Mouse (Mus musculus) spleen, postnatal 36 days (tissue): ENCODE results near the gene Tesc.
A peak's percentile ranks its signal among the peaks of the same experiment; 100 is the strongest.

Experiments
- DNase-seq, 2 experiments: peaks; one replicate each; pipeline ENCODE4 v3.0.0; 2022; ENCODE audit warnings: low spot score in 2 of 2, mixed read lengths in 1 of 2

Tesc gene

DNA sequence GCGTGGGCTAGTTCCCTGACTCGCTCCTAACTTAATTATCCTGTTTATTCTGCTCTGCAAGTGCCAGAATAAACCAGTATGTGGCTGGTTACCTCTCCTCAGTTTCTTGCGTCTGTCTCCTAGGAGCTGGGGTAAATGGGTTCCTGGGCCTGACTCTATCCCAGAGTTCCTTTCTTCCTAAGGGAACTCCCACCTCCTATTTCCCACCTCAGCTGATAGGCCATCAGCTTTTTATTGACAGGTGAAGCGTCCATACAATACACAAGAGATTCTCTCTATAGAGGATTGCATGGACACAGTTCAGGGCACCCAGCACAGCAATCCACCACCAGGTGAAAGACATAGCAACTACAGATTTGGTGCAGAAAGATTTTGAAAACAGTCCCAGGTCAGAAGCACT, 16.2 kb downstream of the Tesc start:
- DNase-seq = no peak

DNA sequence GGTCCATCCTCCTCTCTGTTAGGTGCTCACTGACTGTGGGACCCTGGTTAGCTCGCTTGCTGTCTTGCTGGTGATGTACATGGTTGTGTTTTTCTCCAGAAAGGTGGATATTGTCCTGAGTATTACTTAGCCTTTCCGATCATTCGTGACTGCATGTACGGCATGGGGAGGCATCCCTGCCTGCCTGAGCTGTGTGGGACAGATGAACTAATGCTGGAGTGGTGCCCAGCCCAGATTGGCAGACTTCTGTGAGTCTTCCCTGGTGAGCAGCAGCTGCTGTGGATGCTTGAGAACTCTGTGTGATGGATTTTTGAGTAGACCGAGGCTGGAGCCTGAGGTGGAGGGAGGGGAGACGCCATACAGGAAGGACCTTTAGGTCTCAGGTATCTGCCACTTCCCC, 17.4 kb downstream of the Tesc start:
- no peak for DNase-seq

DNA sequence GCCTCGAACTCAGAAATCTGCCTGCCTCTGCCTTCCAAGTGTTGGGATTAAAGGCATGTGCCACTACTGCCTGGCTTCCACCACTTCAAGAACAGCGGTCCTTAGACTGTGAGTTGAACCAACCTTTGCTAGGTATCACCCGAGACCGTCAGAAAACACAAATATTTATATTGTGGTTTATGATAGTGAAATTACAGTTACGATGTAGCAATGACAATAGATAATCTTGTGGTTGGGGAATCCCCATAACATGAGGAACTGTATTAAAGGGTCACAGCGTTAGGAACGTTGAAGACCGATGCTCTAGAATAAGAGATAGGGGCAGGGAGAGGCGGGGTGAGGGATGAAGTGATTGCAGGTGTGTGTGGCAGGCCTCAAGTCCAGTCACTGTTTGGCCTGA, 17.8 kb downstream of the Tesc start:
- no peak for DNase-seq

DNA sequence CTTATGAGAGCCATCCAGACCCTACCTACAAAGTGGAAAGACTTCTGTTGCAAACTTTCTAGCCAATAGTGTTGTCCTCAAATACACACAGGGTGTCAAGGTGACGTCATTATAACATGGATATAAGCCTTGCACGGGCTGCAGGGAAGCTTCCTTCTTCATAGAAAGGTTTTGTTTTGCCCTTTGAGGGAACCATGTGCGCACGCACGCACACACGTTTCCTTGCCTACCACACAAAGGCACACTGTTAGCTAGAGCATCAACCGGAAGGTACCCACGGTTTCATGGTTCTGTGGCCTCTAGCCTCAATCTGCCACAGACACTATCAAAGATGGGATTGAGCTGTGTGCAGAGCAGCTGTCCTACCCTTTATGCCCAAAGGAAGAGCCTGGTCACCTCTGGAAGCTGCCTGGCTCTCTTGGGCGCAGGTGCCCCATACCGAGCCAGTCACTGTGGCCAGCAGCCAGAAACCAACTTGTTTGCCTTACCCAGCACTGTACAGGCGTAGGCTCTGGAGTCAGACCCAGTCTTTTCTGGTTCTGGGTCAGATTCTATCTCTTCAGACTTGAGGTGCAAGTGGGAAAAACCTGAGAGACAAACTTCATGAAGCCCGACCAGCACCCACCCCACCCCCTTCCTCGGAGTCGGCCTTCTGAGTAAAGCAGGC, 19.7 kb downstream of the Tesc start:
- DNase-seq = no peak

DNA sequence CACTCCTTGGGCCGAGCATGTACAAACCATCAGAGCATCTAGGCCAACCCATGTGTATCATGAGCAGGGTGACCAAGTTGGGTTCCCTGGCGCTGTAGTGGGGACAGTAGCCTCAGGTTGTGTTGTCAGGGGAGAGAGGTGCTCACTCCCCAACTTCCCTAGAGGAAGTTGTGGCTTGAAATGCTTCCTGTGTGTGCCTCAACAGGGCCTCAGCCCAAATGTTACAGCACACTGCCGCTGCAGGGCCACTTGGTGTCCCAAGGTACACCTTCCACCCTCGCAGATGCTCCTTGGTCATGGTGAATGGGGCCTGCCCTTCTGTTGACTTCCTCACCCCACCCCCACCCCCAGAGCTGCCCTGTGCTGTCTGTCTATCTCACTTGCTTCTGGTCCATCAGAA, 20.9 kb downstream of the Tesc start:
- DNase-seq = peak in 1 of 2 experiments; percentile 13

DNA sequence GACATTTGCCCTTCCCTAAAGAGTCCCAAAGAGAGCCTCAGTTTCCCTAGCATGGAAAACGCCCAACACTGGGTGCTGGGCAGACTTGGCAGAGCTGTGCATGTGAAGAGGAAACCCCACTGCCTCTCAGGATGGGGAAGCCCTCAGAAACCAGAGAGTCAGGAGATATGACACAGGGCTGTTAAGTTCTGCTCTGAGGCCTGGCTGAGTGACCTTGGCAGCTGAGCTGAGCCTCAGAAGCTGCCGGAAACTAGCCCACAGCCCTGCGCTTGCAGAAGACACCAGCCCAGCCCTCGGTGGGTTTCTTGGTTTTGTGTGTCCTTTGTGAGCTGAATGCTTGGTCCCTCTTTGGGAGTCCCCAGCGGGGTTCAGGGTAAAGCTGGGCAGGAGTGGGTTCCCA, 21.4 kb downstream of the Tesc start:
- DNase-seq = no peak

DNA sequence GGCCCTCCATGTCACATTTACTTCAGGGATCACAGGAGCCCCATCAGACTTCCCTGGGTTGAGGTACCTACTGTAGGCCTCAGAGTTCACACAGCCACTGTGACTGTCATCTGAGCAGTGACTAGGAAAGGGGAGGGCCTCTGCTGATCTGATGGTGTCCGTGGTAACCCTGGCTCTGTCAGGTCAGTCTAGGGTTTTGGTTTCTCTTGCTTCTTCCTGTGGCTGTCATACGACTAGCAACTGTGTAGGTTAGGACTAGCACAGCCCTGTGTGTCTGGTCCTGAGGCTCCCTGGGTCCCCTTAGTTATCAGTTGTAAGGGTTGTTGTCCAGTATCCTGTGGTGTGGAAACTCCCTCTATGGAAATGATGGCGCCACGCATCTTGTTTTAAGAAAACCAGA, 23.2 kb downstream of the Tesc start:
- DNase-seq = no peak

DNA sequence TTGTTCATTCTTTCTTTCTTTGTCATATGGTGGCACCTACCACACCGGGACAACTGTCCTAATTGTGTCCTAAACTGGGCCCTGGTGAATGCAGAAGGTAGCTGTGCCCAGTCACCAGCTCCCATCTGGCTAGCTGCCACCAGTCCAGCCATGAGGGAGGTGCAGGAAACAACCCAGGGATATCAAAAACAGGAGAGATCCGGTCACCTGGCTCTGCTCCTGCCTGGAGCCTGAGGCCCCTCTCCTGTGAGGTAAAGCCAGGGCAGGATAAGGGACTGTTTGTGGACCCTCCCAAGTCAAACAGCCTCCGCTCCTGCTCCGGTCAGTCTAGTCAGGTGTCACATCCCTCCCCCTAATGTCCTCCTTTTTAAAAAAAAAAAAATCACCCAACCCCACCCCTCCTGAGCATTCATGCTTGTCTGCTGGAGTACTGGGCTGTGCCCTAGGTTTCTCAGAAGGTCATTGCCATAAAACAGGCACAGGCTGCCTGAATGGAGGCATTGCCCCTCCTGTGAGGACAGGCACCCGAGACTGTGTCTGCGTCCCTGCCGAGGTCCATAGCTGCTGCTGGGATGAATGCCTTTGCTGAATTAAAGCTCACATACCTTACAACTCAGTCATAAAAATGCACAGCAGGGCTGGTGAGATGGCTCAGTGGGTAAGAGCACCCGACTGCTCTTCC, 24.6 kb downstream of the Tesc start:
- no peak for DNase-seq

DNA sequence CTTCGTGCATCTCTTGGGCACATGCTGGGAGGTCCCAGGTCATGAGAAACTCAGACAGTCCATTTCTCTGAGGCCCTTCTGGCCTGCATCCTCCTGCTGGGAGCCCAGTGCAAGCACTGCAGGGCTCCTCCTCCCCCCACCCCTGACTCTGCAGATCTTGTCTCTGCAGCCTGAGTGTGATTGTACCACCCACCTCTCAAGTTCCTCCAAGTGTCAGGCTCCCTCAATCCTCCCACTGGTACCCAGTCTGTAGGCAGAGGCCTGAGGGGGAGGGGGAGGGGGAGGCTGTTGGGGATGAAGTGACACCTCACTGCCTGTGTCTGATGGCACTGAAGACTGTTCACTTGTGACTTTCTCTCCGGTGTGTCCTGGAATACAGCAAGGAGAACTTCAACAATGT, 25.7 kb downstream of the Tesc start:
- no peak for DNase-seq

DNA sequence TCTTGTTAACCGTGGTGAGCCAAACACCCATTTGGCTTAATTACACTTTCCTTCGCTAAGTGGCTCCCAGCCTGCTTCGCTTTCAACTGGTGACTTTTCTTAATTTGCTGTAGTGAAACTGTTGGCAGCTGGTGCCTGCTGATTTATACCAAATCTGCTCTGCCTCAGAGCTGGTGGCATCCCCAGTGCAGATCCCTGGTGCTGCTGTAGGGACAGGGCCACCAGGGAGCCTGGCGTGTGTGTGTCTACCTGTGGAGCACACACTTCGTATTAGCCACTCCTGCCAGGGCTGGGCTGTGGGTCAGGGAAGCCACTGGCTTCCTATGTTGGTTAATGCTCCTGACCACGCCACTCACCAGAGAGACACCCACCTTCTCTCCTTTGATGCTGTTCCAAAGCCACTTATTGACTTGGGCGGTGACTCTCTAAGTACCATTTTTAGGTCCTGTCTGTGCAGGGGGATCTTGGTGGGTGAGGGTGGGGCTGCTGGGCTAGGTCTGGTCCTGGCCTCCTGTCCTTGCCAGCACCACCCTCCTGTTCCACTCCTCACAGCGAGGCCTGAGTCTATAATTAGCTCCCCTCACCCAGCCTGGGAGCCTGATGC, 30.1 kb downstream of the Tesc start:
- DNase-seq = no peak

DNA sequence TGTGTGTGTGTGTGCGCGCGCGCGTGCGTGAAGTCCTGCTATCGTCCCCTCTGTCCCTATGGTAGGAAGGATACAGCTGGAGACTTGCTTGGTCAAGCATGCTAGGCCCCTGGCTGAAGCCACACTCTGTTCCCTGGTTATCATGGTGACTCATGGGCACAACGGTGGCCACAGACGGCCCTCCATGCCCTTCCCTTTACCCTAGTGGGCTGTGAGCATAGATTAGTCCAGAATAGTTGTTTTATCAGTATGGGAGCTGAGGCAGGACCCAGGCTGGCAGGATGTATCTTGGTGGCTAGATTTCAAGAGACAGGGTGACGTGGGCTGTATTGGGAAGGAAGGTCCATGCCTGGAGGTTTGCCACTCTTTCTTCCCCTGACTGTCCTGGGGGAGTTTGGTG, 31.3 kb downstream of the Tesc start:
- DNase-seq = no peak

DNA sequence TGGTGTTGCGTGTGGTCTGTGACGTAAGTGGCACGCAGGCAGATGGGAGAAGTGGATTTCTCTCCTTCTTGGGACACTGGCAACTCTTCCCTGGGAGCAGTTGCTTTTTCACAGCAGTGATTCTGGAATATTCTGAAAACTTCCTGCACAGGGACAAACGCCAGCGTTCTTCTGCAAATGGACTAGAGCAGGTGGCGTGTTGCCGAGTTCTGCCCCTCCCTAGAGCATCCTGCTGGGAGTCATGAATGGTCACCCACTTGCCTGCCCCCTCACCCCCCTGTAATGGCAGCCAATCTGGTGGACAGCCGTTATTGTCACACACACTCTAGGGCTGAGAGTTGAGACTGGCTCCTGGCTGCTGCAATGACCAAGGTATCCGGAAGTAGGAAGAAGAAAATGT, 32.1 kb downstream of the Tesc start:
- DNase-seq = no peak

DNA sequence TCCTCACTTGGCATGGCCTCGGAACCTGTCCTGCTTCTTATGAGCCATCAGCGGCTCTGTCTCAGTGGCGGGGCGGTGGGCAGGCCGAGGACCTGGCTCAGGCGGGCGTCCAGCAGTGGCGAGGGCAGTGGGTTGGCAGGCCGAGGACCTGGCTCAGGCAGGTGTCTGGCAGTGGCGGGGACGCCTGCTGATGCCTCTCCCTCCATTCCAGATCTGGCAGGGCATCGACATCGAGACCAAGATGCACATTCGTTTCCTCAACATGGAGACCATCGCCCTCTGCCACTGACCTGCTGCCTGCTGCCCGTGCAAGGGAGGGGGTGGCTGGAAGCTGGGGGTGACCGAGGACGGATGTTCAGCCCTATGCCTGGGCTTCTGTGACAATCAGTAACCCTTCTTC, 33.8 kb downstream of the Tesc start:
- DNase-seq = no peak

DNA sequence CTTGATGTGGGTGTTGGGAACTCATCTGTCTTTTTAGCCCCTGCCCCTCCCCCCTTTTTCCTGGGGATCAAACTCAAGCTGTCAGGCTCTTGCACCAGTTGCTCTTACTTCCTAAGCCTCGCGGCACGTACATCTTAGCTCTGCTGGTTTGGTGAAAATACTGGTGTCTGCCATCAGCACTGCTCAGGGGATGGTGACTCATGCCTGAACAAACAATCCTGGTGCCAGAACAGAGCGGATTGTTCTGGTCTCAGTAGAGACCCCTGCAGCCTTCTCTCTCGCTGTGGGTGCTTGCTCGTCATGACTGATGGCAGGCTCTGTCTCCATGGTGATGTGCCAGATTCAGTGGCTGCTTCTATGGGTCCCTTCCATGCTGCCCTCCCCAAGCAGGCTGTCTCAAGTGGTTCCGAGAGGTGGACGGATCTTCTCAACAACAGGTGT, 35.7 kb downstream of the Tesc start:
- DNase-seq = no peak

DNA sequence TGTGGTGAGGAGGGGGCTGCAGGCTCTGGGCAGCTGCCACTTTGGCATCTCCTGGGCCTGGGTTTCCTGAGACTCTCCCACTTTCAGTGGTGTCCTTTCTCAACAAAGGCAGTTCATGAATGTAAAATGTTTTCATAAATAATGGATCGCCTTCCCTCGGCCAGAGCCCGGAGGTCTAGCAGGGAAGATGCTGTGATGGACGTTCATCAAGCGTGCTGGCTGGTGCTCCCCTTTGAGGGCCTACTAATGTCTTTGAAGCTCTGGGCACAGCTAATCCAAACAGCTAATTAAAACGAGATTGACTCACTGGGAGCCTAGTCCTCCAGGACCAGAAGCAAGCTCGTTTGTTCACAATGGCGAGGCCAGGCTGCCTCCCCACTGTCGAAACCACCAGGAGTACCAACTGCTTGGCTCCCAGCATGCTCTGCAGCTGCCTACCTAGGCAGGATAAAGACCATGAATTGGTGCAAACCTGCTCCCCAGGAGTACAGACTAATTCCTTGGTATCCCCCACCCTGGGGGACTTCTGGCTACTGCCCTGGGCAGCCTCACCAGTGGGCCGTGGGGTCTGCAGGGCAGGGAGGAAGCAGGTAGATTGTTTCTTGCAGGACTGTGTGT, 36.9 kb downstream of the Tesc start:
- DNase-seq = no peak

DNA sequence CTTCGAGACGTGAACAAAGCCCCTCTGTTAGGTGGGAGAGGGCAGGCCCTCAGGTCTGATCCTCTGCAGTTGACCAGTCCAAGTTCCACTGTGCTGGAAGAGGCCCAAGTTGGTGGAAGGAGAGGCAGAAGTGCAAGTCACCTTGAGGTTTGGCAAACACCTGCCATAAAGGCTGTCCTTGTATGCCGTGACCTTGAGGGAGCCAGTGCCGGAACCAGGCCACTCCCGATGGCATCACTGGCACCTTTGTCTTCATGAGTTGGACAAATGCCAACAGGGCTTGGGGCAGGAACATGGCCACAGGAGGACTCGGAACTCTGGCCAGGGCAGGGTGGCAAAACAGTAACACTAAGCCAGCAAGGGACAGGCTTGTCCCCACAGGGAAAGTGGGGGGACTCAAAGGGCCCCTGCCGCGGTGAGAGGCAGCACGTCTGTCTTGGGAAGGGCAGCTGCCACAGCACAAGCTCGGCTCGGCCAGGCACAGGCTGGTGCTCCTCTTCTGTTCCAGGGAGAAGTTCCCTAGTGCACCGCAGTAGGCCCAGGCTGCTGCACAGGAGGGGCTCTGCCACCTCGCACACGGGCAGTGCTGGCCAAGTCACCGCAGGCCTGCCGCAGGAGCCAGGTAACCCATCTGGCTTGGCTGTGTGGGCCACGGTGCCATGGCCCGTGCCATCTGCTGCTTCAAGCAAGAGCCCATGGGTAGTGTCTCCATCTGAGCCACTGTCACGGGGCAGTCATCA, 38.1 kb downstream of the Tesc start:
- no peak for DNase-seq

DNA sequence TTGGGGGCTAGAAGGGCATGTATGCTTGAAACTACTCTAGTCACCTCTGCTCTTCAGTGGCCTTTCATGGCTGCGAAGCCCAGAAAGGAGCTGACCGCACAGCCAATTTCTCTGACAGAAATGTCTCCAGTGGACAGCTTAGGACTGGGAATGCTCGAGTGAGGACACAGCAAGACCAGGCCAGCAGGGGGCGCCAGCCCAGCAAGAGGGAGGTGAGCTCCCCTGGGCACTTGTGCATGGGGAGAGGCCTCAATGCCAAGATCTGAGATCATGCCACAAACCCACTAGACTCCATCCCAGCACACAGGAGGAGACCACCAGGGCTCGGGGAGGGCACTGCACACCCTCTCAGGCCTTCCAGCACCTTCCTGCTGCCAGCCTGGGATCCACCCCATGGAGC, 39.3 kb downstream of the Tesc start:
- peak; percentile 27 to 43 for DNase-seq

DNA sequence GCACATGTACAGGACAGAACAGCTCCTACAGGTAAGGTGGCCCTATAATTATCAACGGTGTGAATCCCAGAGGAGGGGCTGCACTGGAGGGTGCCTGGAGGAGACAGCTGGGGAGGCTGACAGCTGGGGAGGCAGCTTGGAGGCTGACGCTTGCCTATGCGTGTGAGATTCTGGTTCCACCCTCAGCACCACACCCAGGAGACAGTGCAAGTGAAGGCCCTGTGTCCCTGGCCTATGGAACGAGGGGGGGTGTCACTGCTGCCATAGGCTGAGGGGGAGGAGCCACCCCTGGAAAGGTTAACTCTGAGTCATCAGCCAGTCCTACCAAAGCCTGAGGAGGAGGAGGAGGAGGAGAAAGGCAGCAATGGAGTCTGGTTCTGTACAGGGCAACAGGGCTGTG, 40.0 kb downstream of the Tesc start:
- DNase-seq = no peak

DNA sequence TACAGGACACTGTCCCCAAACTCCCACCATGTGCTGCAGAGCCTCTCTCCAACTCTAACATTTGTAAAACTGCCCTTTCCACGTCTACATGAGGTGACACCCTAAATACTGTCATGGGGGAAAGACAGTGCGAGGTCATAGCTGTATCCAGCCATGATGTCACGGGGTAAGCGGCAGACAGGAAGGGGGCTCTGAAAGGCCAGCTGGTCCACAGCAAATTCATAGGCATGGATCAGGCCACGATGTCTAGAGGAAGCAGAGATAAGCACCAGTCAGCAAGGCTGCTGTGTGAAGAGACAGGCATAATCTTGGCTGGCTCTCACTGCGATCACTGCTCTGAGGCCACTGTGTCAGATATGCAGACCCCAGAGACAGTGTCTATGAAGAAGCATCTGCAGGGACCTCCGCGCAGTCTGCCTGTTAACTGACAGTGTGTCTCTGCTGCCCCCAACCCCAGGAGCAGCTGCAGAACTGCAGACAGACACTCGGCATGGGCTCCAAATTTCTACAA, 40.5 kb downstream of the Tesc start:
- no peak for DNase-seq

DNA sequence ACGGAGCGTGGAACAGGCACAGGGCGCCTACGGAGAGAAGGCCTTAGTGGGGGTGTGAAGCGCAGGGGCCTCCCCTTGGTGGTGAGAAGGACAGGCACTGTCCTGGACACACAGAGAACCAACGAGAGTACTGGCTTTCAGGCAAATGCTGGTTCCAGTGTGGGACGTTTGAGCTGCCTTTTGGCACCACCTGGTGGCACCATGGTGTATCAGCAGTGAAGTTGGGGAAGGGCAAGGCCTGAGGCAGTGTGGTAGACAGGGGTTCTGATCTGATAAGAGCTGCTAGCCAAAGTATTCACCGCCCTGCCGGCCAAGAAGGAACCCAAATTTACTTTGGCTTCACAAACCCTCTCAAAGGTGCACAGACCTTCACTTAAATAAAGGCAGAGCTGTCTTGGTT, 41.8 kb downstream of the Tesc start:
- peak; percentile 47 to 51 for DNase-seq

DNA sequence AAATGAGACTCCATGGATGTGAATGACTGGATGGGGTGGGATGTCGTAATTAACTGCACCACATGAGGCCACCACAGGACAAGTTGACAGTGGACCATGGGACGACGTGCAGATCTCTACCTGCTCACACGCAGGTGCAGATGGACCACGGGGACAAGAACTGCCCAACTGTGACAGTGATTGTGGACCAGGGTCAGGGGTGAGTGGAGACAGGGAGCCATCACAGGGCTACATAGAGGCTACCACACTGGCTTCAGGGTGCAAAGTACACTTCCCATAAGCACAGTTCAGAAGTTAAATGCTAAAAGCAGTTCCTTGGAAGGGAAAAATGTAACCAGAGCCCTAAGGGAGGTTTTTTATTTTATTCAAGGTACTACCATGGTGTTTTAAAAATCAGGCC, 44.2 kb downstream of the Tesc start:
- DNase-seq = no peak

DNA sequence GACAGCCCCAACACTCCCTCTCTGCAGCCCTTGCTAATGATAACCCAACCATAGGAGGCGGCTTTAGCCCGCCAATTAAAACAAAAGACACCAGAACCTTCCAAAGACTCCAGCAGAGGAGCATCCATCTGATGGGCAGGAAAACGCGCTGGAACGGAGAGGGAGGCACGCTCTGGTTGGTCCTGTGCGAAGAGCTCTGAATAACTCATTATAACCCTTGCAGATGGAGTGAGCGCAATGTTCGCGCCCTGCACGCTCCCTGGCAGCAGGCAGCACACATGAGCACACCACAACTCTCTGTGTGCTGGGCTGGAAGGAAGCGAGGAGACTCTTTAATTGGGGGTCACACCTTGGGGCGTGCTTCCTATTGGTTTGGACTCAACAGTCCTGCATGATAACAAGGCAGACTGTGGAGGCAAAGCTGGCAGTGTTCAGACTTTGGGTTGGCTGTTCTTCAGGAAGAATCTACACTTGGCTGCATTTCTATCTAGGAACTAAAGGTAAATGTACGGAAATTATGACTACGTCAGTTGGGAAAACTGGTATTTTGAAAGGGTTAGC, 45.8 kb downstream of the Tesc start:
- no peak for DNase-seq
